Mouse (Mus musculus) forebrain, embryonic 16.5 days (tissue): ENCODE data around the gene Pnmal2. TPM values are rescaled to one million over a fixed set of nuclear protein-coding genes. Genes with fewer than 3 reads are reported as not detected.
"Not testable (repeated sequence)": the region's sequence is repeated elsewhere in the genome, so short reads cannot be mapped to it uniquely, and the experiment has no call there.

Experiments
- ATAC-seq: fragments of 200-750 bp; cut with Nextera tagmentation; 2 replicates; pipeline ENCODE4 v1.8.0; 2017; ENCODE audit warnings: mild to moderate bottlenecking, moderate library complexity
- H3K27ac ChIP-seq: fragments of 300-500 bp; sonication (generic); 2 replicates; pipeline ENCODE4 v1.5.1; 2014; ENCODE audit warnings: low read length, control low read depth
- H3K27me3 ChIP-seq: fragments of 300-500 bp; sonication (generic); replicated peaks from 2 replicates; pipeline ENCODE4 v1.6.1; 2014; ENCODE audit warnings: low read length; ENCODE audit not compliant: control insufficient read depth, insufficient read depth
- H3K36me3 ChIP-seq: fragments of 300-500 bp; sonication (generic); 2 replicates; pipeline ENCODE4 v1.6.1; 2014; ENCODE audit not compliant: control insufficient read depth, insufficient read depth
- H3K4me1 ChIP-seq: fragments of 300-500 bp; sonication (generic); replicated peaks from 2 replicates; pipeline ENCODE4 v1.6.1; 2014; ENCODE audit warnings: low read length; ENCODE audit not compliant: control insufficient read depth, insufficient read depth
- H3K4me2 ChIP-seq: fragments of 300-500 bp; sonication (generic); 2 replicates; pipeline ENCODE4 v1.6.1; 2014; ENCODE audit warnings: mild to moderate bottlenecking, low read length, control low read depth
- H3K4me3 ChIP-seq: fragments of 300-500 bp; sonication (generic); replicated peaks from 2 replicates; pipeline ENCODE4 v1.5.1; 2014; ENCODE audit warnings: mild to moderate bottlenecking, low read length, control low read depth
- H3K9ac ChIP-seq: fragments of 300-500 bp; sonication (generic); replicated peaks from 2 replicates; pipeline ENCODE4 v1.6.1; 2014; ENCODE audit warnings: low read depth, low read length, control low read depth
- H3K9me3 ChIP-seq: fragments of 300-500 bp; sonication (generic); 2 replicates; pipeline ENCODE4 v1.6.1; 2016; ENCODE audit warnings: low read length; ENCODE audit not compliant: control insufficient read depth
- WGBS: fragments of 180-500 bp; shearing (Covaris S2); extraction: QIAGEN DNeasy Blood & Tissue Kit; methylation state at CpG from one replicate; pipeline ENCODE4 v1.1.7; 2014; 5-methylcytosine and 5-hydroxymethylcytosine counted together
- polyA plus RNA-seq: library from polyadenylated mRNA; unstranded; fragments of >200 nt; fragmentation: Nextera tagmentation; extraction: Ambion mirVana; gene quantifications from 2 replicates; pipeline ENCODE4 v1.2.1, GENCODE M21; 2015

Gene Pnmal2
- polyA plus RNA-seq, 1 experiment from 2014 or later = 118 TPM

DNA sequence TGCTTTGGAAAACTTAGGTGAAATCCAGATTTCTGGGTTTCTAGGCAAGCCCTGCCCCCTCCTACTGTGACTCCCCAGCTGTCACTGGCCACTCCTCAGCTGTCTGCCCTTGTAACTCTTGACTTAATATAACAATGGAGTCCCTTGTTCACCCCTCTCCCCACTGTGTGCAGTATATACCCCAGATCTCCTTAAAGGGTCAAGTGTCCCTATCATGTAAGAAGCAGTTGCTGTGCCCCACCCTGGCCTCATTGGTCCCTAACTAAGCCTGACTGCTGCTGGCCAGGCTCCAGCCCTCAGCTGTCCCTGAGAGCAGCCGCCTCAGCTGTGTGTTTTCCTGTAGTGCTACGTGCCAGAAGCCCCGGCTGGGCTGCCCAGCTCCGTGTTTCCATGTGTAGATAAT is 3.5 kb downstream of the Pnmal2 start:
- no peaks in the 10 kb centered on the region for H3K9me3 ChIP-seq
- 0% methylated on average over 4 of the region's 4 CpGs for WGBS
- peak overlapping the region; percentile 81 for H3K4me2 ChIP-seq
- H3K36me3 ChIP-seq = no peaks in the 10 kb centered on the region
- H3K4me3 ChIP-seq = peak overlapping the region; percentile 57
- H3K9ac ChIP-seq = peak overlapping the region; percentile 76
- H3K27me3 ChIP-seq = peaks cover 8% of the 10 kb centered on the region; the same call in 1 of the 2 replicates
- H3K27ac ChIP-seq = peak overlapping the region; percentile 38
- peaks cover 71% of the 10 kb centered on the region for H3K4me1 ChIP-seq
- ATAC-seq = no peak

DNA sequence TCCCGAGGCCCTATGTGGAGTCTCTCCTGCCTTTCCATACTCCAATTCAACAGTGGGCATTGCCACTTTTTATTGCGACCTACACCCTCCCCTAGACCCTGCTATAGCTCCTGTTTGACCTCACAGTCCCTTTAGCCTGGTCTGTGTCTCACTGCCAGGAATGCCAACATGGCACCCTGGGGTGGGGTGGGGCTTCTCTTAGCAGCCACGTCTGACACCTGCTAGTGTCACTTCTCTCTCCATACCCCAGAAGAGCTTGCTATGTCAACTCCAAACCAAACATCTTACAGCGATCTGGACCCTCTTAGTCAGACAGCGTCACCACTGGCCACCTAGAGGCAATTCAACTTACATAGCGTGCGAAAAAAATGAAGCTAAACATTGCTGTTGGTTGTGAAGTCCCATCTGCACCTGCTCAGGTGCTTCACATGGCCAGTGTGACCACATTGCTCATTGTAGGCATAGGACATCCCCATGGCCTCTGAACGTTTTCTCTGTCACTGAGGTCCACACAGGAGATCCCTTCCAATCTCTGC is 4.5 kb downstream of the Pnmal2 start:
- peaks cover 8% of the 10 kb centered on the region; the same call in 1 of the 2 replicates for H3K27me3 ChIP-seq
- WGBS = 63% methylated on average over 8 of the region's 8 CpGs
- no peak overlapping the region; the same call in none of the 2 replicates for H3K4me3 ChIP-seq
- peaks cover 61% of the 10 kb centered on the region for H3K4me1 ChIP-seq
- ATAC-seq = no peak
- peak overlapping the region; percentile 81 for H3K4me2 ChIP-seq
- no peak overlapping the region for H3K27ac ChIP-seq
- H3K9ac ChIP-seq = no peak overlapping the region
- no peaks in the 10 kb centered on the region for H3K36me3 ChIP-seq
- H3K9me3 ChIP-seq = no peaks in the 10 kb centered on the region

DNA sequence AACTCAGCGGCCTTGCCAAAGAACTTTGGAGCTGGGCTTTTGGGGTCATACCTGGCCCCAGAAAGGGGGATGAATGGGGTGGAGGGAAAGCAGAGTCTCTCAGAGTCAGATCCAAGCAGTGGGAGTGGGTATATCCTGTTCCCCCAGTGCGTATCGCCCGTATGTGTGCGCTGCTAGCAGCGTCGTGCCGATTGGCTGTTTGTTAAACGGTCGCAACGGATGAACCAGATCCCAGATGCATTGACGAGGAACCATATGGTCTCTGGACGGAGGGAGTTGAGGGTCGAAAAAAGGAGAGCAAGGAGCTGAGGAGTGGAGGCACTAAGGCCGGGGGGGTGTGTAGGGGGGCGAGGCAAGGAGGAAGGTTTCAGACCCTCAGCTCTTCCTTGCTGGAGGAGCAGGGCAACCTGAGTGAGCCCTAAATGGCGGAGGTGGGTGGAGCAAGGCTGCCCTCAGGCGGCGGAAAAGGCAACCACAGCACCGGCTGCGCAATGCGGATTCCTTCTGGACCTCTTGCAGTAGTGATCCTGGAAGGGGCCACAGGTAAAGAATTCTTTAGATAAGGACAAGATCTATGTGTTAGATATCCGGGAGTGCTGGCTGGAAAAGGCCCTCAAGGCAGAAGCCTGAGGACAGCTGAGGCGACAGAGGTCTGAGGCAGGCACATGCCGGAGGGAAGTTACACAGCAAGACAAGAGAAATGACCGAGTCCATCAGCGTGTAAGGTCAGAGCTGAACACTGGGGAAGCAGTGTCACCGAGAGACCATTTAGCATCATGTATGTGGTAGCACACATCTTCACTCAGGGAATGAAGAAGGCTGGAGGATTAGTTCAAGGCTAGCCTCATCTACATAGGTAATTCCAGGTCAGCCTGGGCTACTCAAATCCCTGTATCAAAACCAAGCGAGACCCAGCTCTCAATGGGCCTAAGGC is 5.7 kb downstream of the Pnmal2 start:
- peak overlapping the region; percentile 49 for H3K9ac ChIP-seq
- H3K4me1 ChIP-seq = peaks cover 55% of the 10 kb centered on the region
- H3K4me2 ChIP-seq = peak overlapping the region; percentile 60
- peak; percentile 62 for ATAC-seq
- 11% methylated on average over 29 of the region's 29 CpGs for WGBS
- H3K27me3 ChIP-seq = peaks cover 8% of the 10 kb centered on the region; the same call in 1 of the 2 replicates
- no peaks in the 10 kb centered on the region for H3K9me3 ChIP-seq
- peak overlapping the region; percentile 38 for H3K4me3 ChIP-seq
- peak overlapping the region; percentile 61 for H3K27ac ChIP-seq
- no peaks in the 10 kb centered on the region for H3K36me3 ChIP-seq

DNA sequence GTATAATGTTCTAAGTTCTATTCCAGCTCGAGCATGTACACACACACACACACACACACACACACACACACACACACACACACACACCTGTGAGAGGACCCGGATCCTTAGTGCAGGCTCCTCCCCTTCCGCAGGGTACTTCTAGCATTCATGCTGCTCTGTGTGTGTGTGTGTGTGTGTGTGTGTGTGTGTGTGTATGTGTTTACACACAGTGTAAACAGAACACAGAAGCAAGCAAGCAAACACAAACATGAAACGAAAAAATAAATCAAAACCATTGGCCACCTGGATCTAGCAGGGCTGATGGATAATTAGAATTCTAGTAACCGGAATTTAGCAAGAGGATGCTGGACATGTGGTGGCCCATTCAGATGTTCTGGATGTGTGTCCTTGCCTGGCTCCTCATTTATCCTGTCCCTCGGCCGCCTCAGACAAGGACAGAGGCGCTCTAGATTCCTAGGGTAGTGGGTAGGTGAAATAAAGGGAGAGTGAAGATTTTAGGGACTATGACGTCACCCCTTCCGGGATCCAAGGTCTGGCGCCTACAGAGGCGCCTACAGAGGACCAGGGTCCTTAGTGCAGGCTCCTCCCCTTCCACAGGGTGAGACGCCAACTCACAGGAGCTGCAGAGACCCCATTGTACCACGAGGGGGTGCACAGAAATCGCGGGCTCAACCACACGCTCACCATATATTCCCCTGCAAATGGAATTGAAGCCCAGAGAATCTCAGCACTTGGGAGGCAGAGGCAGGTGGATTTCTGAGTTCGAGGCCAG is 6.6 kb downstream of the Pnmal2 start:
- Histone ChIP-seq H3K4me3 (no peak overlapping the region), H3K4me2 (no peak overlapping the region), H3K9me3 (no peaks in the 10 kb centered on the region), H3K9ac (no peak overlapping the region), H3K4me1 (peaks cover 46% of the 10 kb centered on the region), H3K36me3 (no peaks in the 10 kb centered on the region), H3K27me3 (peaks cover 1% of the 10 kb centered on the region; the same call in 1 of the 2 replicates), H3K27ac (no peak overlapping the region)
- ATAC-seq = peak; percentile 49
- 25% methylated on average over 18 of the region's 18 CpGs for WGBS

DNA sequence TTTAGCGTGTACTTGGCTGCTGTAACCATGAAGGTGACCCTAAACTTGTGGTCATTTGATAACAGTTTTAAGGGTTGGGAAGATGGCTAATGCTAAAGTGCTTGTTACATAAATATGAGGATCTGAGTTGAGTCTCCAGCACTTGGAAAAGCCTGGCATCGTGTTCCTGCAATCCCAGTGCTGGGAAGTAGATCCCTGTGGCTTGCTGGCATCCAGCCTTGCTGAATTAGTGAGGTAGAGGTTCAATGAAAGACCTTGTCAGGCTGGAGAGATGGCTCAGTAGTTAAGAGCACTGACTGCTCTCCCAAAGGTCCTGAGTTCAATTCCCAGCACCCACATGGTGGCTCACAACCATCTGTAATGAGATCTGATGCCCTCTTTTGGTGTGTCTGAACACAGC is 9.3 kb downstream of the Pnmal2 start:
- not testable (repeated sequence) for H3K27ac ChIP-seq, H3K9ac ChIP-seq, H3K36me3 ChIP-seq, ATAC-seq, H3K4me2 ChIP-seq, H3K9me3 ChIP-seq, H3K27me3 ChIP-seq, H3K4me3 ChIP-seq
- 63% methylated on average over 2 of the region's 2 CpGs for WGBS
- peaks cover 40% of the 10 kb centered on the region for H3K4me1 ChIP-seq

DNA sequence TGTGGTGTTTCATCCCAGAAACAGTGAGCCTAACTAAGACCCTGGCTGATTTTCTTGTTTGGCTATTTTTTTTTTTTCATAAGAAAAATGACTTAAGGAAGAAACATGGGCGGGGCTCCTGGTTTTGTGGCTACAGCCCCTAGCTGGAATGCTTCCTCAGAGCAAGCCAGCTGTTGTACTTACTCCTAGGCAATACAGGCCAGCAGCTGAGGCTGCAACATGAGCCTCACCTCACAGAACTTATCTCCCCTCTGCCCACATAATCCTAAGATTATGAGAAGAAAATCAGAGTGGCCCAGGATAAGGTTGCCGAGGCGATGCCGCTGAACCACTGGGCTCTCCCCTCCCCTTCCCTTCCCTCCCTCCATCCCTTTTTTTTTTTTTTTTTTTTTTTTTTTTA is 11.2 kb downstream of the Pnmal2 start:
- 92% methylated on average over 4 of the region's 4 CpGs for WGBS
- Histone ChIP-seq H3K27ac (no peak overlapping the region; the same call in 1 of the 2 replicates), H3K36me3 (no peaks in the 10 kb centered on the region), H3K9me3 (no peaks in the 10 kb centered on the region), H3K27me3 (no peaks in the 10 kb centered on the region), H3K4me3 (no peak overlapping the region), H3K4me1 (peaks cover 40% of the 10 kb centered on the region), H3K4me2 (no peak overlapping the region), H3K9ac (no peak overlapping the region)
- no peak for ATAC-seq

DNA sequence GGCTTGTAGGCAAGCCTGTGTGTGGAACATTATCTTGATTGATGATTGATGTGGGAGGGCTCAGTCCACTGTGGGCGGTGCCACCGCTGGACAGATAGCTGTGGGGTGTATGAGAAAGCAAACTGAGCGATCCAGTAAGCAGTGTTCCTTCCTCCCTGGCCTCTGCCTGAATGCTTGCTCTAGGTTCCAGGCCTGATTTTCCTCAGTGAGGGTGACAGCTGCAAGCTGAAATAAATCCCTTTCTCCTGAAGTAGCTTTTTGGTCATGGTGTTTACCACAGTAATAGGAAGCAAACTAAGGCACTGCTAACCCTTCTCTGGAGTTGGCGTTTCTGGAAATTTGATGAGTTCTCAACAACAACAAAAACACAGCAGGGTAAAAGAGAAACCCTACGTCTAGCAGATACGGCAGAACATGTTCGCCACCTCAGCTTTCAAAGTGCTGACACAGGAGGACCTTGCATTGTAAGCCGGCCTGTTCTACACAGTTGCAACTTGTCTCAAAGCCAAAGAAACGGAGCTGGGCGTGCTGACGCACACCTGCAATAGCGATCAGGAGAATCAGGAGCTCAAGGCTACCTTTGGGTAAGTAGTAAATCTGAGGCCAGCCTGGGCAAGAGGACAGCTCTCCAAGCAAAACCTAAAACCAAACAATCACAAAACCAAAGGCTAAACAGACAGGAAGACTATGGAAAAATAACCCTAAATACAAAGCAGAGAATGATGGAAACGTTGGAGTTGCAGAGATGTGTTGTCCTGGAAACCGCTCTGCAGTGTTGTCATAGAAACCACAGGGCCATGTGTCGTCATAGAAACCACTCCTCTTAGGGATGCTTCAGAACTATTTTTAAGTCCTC is 12.2 kb downstream of the Pnmal2 start:
- peak overlapping the region; percentile 95 for H3K27ac ChIP-seq
- no peaks in the 10 kb centered on the region for H3K9me3 ChIP-seq
- 0 out of 2 replicates have a peak overlapping the region, but pooled peaks have one; percentile 25 for H3K9ac ChIP-seq
- no peaks in the 10 kb centered on the region for H3K36me3 ChIP-seq
- H3K4me3 ChIP-seq = no peak overlapping the region
- WGBS = 27% methylated on average over 15 of the region's 15 CpGs
- H3K4me1 ChIP-seq = peaks cover 49% of the 10 kb centered on the region
- peak; percentile 77 for ATAC-seq
- peak overlapping the region; percentile 47 for H3K4me2 ChIP-seq
- no peaks in the 10 kb centered on the region for H3K27me3 ChIP-seq

DNA sequence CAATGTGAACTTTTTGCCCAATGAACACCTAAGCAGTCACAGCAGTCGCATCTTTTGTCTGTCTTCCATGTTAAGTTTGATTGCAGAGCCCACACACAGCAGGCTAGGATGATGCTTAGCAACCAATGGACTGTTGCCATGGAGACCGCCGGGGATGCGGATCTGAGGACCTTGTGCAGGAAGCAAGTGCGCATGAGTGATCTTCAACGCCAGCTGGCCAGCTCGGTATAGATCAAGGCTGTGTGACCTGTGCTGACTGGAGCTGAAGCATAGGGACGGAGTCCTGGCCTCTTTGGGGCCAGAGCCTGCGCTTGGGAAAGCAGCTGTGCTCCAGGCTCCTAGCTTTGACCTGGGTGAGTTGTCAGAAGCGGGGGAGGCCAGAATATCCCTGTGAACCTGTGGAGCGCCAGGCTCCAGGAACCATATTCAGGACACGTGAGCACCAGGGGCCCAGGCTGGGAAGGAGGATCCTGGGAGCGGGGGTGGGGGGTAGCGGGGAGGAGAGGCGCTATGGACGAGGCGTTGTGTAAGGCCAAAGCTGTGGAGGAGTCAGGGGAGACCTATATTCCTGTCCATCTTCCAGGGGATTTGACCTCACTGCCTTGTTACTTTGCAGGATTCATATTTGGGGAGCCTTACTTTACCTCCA is 15.2 kb downstream of the Pnmal2 start, which contains the start of gene Pnmal1:
TSS of gene Pnmal1 (plus strand) at position 141 of the 649 bp plus-strand sequence.
- peak within 1 kb of the TSS; percentile 90 for H3K27ac ChIP-seq
- peak within 1 kb of the TSS; percentile 67 for H3K4me2 ChIP-seq
- H3K9me3 ChIP-seq = no peaks in the 10 kb centered on the region
- ATAC-seq = peak; percentile 90
- peak within 1 kb of the TSS; percentile 47 for H3K4me3 ChIP-seq
- peaks cover 53% of the 10 kb centered on the region for H3K4me1 ChIP-seq
- 4% methylated on average over 17 of the region's 17 CpGs for WGBS
- H3K36me3 ChIP-seq = no peaks in the 10 kb centered on the region
- peak within 1 kb of the TSS; percentile 60 for H3K9ac ChIP-seq
- no peaks in the 10 kb centered on the region for H3K27me3 ChIP-seq
